Mouse (Mus musculus): Measurements from ENCODE around the gene Rnasek. TPM values are rescaled to one million over a fixed set of nuclear protein-coding genes. Genes with fewer than 3 reads are reported as not detected.

Gene Rnasek
- polyA plus RNA-seq (2014; fragmentation: Illumina TruSeq; extraction: RNeasy Lipid Tissue Mini Kit (QIAGEN cat#74804); ENCODE audit: low read depth, low replicate concordance): 154 TPM

GRCm38 (mm10) chr11:70239541-70240279, at the start of gene Rnasek, which contains the start of gene Gm21988:
Gene Rnasek (minus strand): TSS chr11:70239842.
Gene Gm21988 (minus strand): TSS chr11:70239830.

GRCm38 (mm10) chr11:70254931-70255531, 15.4 kb upstream of the Rnasek start, which contains the start of gene Alox12:
Gene Alox12 (minus strand): TSS chr11:70255353.

GRCm38 (mm10) chr11:70237457-70238167, 2.0 kb downstream of the Rnasek start, which contains the start of gene 0610010K14Rik:
Gene 0610010K14Rik (minus strand): TSS chr11:70237914.

GRCm38 (mm10) chr11:70229260-70230010, 10.2 kb downstream of the Rnasek start, which contains the start of gene Bcl6b:
Gene Bcl6b (minus strand): TSS chr11:70229798.

GRCm38 (mm10) chr11:70220731-70221602, 18.7 kb downstream of the Rnasek start, which contains the start of gene Slc16a13:
Gene Slc16a13 (minus strand): TSS chr11:70221064.

GRCm38 (mm10) chr11:70212423-70212822, 27.2 kb downstream of the Rnasek start, which contains the start of gene Slc16a11:
Gene Slc16a11 (plus strand): TSS chr11:70212752.

Other genes with a start within 250 kb of the Rnasek start
- gene Gabarap, start 248.7 kb downstream of the Rnasek start, polyA plus RNA-seq (2014; fragmentation: Illumina TruSeq; extraction: RNeasy Lipid Tissue Mini Kit (QIAGEN cat#74804); ENCODE audit: low read depth, low replicate concordance): 418 TPM
- 25.3 TPM for gene Phf23, start 244.1 kb downstream of the Rnasek start, polyA plus RNA-seq (2014; fragmentation: Illumina TruSeq; extraction: RNeasy Lipid Tissue Mini Kit (QIAGEN cat#74804); ENCODE audit: low read depth, low replicate concordance)
- gene Dvl2, start 239.2 kb downstream of the Rnasek start, polyA plus RNA-seq (2014; fragmentation: Illumina TruSeq; extraction: RNeasy Lipid Tissue Mini Kit (QIAGEN cat#74804); ENCODE audit: low read depth, low replicate concordance): 5.6 TPM
- gene Acadvl, start 224.4 kb downstream of the Rnasek start, polyA plus RNA-seq (2014; fragmentation: Illumina TruSeq; extraction: RNeasy Lipid Tissue Mini Kit (QIAGEN cat#74804); ENCODE audit: low read depth, low replicate concordance): 1,086 TPM
- 3.2 TPM for gene Dlg4, start 222.9 kb downstream of the Rnasek start, polyA plus RNA-seq (2014; fragmentation: Illumina TruSeq; extraction: RNeasy Lipid Tissue Mini Kit (QIAGEN cat#74804); ENCODE audit: low read depth, low replicate concordance)
- gene Asgr1, start 185.8 kb downstream of the Rnasek start, polyA plus RNA-seq (2014; fragmentation: Illumina TruSeq; extraction: RNeasy Lipid Tissue Mini Kit (QIAGEN cat#74804); ENCODE audit: low read depth, low replicate concordance): 0.50 TPM
- gene Asgr2, start 147.2 kb downstream of the Rnasek start, polyA plus RNA-seq (2014; fragmentation: Illumina TruSeq; extraction: RNeasy Lipid Tissue Mini Kit (QIAGEN cat#74804); ENCODE audit: low read depth, low replicate concordance): 0.68 TPM
- 16.8 TPM for gene Mgl2, start 109.5 kb downstream of the Rnasek start, polyA plus RNA-seq (2014; fragmentation: Illumina TruSeq; extraction: RNeasy Lipid Tissue Mini Kit (QIAGEN cat#74804); ENCODE audit: low read depth, low replicate concordance)
- 7.1 TPM for gene Clec10a, start 83.6 kb downstream of the Rnasek start, polyA plus RNA-seq (2014; fragmentation: Illumina TruSeq; extraction: RNeasy Lipid Tissue Mini Kit (QIAGEN cat#74804); ENCODE audit: low read depth, low replicate concordance)
- gene Slc16a11, start 27.1 kb downstream of the Rnasek start, polyA plus RNA-seq (2014; fragmentation: Illumina TruSeq; extraction: RNeasy Lipid Tissue Mini Kit (QIAGEN cat#74804); ENCODE audit: low read depth, low replicate concordance): 0.71 TPM
- gene Slc16a13, start 18.8 kb downstream of the Rnasek start, polyA plus RNA-seq (2014; fragmentation: Illumina TruSeq; extraction: RNeasy Lipid Tissue Mini Kit (QIAGEN cat#74804); ENCODE audit: low read depth, low replicate concordance): 3.4 TPM
- gene Bcl6b, start 10.0 kb downstream of the Rnasek start, polyA plus RNA-seq (2014; fragmentation: Illumina TruSeq; extraction: RNeasy Lipid Tissue Mini Kit (QIAGEN cat#74804); ENCODE audit: low read depth, low replicate concordance): 15.9 TPM
- gene 0610010K14Rik, start 1.9 kb downstream of the Rnasek start, polyA plus RNA-seq (2014; fragmentation: Illumina TruSeq; extraction: RNeasy Lipid Tissue Mini Kit (QIAGEN cat#74804); ENCODE audit: low read depth, low replicate concordance): 37.6 TPM
- gene Gm21988, start within 50 bp of the Rnasek start, polyA plus RNA-seq (2014; fragmentation: Illumina TruSeq; extraction: RNeasy Lipid Tissue Mini Kit (QIAGEN cat#74804); ENCODE audit: low read depth, low replicate concordance): 4.5 TPM
- gene Alox12, start 15.5 kb upstream of the Rnasek start, polyA plus RNA-seq (2014; fragmentation: Illumina TruSeq; extraction: RNeasy Lipid Tissue Mini Kit (QIAGEN cat#74804); ENCODE audit: low read depth, low replicate concordance): 4.5 TPM
- not detected for gene Alox12e, start 82.8 kb upstream of the Rnasek start, polyA plus RNA-seq (2014; fragmentation: Illumina TruSeq; extraction: RNeasy Lipid Tissue Mini Kit (QIAGEN cat#74804); ENCODE audit: low read depth, low replicate concordance)
- gene Alox15, start 112.2 kb upstream of the Rnasek start, polyA plus RNA-seq (2014; fragmentation: Illumina TruSeq; extraction: RNeasy Lipid Tissue Mini Kit (QIAGEN cat#74804); ENCODE audit: low read depth, low replicate concordance): 0.84 TPM
- gene Pelp1, start 170.2 kb upstream of the Rnasek start, polyA plus RNA-seq (2014; fragmentation: Illumina TruSeq; extraction: RNeasy Lipid Tissue Mini Kit (QIAGEN cat#74804); ENCODE audit: low read depth, low replicate concordance): 13.6 TPM
- 15.8 TPM for gene Arrb2, start 192.8 kb upstream of the Rnasek start, polyA plus RNA-seq (2014; fragmentation: Illumina TruSeq; extraction: RNeasy Lipid Tissue Mini Kit (QIAGEN cat#74804); ENCODE audit: low read depth, low replicate concordance)
- gene Med11, start 212.1 kb upstream of the Rnasek start, polyA plus RNA-seq (2014; fragmentation: Illumina TruSeq; extraction: RNeasy Lipid Tissue Mini Kit (QIAGEN cat#74804); ENCODE audit: low read depth, low replicate concordance): 9.5 TPM
- gene Zmynd15, start 219.6 kb upstream of the Rnasek start, polyA plus RNA-seq (2014; fragmentation: Illumina TruSeq; extraction: RNeasy Lipid Tissue Mini Kit (QIAGEN cat#74804); ENCODE audit: low read depth, low replicate concordance): 2.3 TPM
- 12.2 TPM for gene Cxcl16, start 220.1 kb upstream of the Rnasek start, polyA plus RNA-seq (2014; fragmentation: Illumina TruSeq; extraction: RNeasy Lipid Tissue Mini Kit (QIAGEN cat#74804); ENCODE audit: low read depth, low replicate concordance)